Mouse (Mus musculus): ENCODE results near the gene Il9. TPM values are rescaled to one million over a fixed set of nuclear protein-coding genes. Genes with fewer than 3 reads are reported as not detected.

The Il9 gene
- polyA plus RNA-seq (2014; fragmentation: Nextera tagmentation; extraction: Ambion mirVana), result not detected in 2 replicates

GRCm38 (mm10) chr13:56482146-56482545 lies at the start of gene Il9:
Il9 (minus strand) TSS chr13:56482246.
- no peaks in the 10 kb centered on the region for H3K4me1 ChIP-seq (ENCODE audit: control insufficient read depth, insufficient read depth, low read length)
- 90% methylated on average over 3 of the region's 3 CpGs for WGBS
- no peaks in the 10 kb centered on the region for H3K9me3 ChIP-seq (ENCODE audit: control insufficient read depth, low read length)
- H3K4me2 ChIP-seq (ENCODE audit: low read depth, low read length), result no peak within 1 kb of the TSS
- no peaks in the 10 kb centered on the region for H3K36me3 ChIP-seq (ENCODE audit: control insufficient read depth, insufficient read depth, low read length)
- no peak within 1 kb of the TSS for H3K4me3 ChIP-seq (ENCODE audit: low read depth, low read length)
- ATAC-seq (ENCODE audit: low read depth), result no peak
- H3K27me3 ChIP-seq (ENCODE audit: control insufficient read depth, insufficient read depth, low read length), result no peaks in the 10 kb centered on the region
- no peak within 1 kb of the TSS for H3K27ac ChIP-seq (ENCODE audit: low read depth, low read length)
- H3K9ac ChIP-seq (replicated peaks; ENCODE audit: low read depth, low read length), result no peak within 1 kb of the TSS

- H3K36me3 ChIP-seq (ENCODE audit: control insufficient read depth, insufficient read depth, low read length), result no peaks in the 10 kb centered on the region
- ATAC-seq (ENCODE audit: low read depth), result no peak
Observed at GRCm38 (mm10) chr13:56529685-56530084, 47.6 kb upstream of the Il9 start.

GRCm38 (mm10) chr13:56529031-56529430 lies 47.0 kb upstream of the Il9 start:
- Histone ChIP-seq H3K27me3 (ENCODE audit: control insufficient read depth, insufficient read depth, low read length) (no peaks in the 10 kb centered on the region), H3K9ac (replicated peaks; ENCODE audit: low read depth, low read length) (no peak overlapping the region), H3K4me2 (ENCODE audit: low read depth, low read length) (no peak overlapping the region), H3K4me3 (ENCODE audit: low read depth, low read length) (no peak overlapping the region), H3K27ac (ENCODE audit: low read depth, low read length) (no peak overlapping the region), H3K36me3 (ENCODE audit: control insufficient read depth, insufficient read depth, low read length) (no peaks in the 10 kb centered on the region), H3K9me3 (ENCODE audit: control insufficient read depth, low read length) (no peaks in the 10 kb centered on the region), H3K4me1 (ENCODE audit: control insufficient read depth, insufficient read depth, low read length) (no peaks in the 10 kb centered on the region)
- ATAC-seq (ENCODE audit: low read depth), result no peak
- WGBS, result 90% methylated on average over 4 of the region's 4 CpGs

More at GRCm38 (mm10) chr13:56529685-56530084, 47.6 kb upstream of the Il9 start:
- Histone ChIP-seq H3K27ac (ENCODE audit: low read depth, low read length) (no peak overlapping the region), H3K27me3 (ENCODE audit: control insufficient read depth, insufficient read depth, low read length) (no peaks in the 10 kb centered on the region), H3K4me1 (ENCODE audit: control insufficient read depth, insufficient read depth, low read length) (no peaks in the 10 kb centered on the region), H3K4me2 (ENCODE audit: low read depth, low read length) (no peak overlapping the region), H3K9me3 (ENCODE audit: control insufficient read depth, low read length) (no peaks in the 10 kb centered on the region), H3K9ac (replicated peaks; ENCODE audit: low read depth, low read length) (no peak overlapping the region), H3K4me3 (ENCODE audit: low read depth, low read length) (no peak overlapping the region)
- WGBS, result 60% methylated on average over 8 of the region's 8 CpGs

GRCm38 (mm10) chr13:56528281-56528680 lies 46.2 kb upstream of the Il9 start:
- Histone ChIP-seq H3K4me2 (ENCODE audit: low read depth, low read length) (no peak overlapping the region), H3K27ac (ENCODE audit: low read depth, low read length) (no peak overlapping the region), H3K9ac (replicated peaks; ENCODE audit: low read depth, low read length) (no peak overlapping the region), H3K9me3 (ENCODE audit: control insufficient read depth, low read length) (no peaks in the 10 kb centered on the region), H3K36me3 (ENCODE audit: control insufficient read depth, insufficient read depth, low read length) (no peaks in the 10 kb centered on the region), H3K4me1 (ENCODE audit: control insufficient read depth, insufficient read depth, low read length) (no peaks in the 10 kb centered on the region), H3K27me3 (ENCODE audit: control insufficient read depth, insufficient read depth, low read length) (no peaks in the 10 kb centered on the region), H3K4me3 (ENCODE audit: low read depth, low read length) (no peak overlapping the region)
- WGBS, result 88% methylated on average over 11 of the region's 11 CpGs
- ATAC-seq (ENCODE audit: low read depth), result no peak

- Histone ChIP-seq H3K36me3 (ENCODE audit: control insufficient read depth, insufficient read depth, low read length) (no peaks in the 10 kb centered on the region), H3K9me3 (ENCODE audit: control insufficient read depth, low read length) (no peaks in the 10 kb centered on the region), H3K4me2 (ENCODE audit: low read depth, low read length) (no peak overlapping the region), H3K4me3 (ENCODE audit: low read depth, low read length) (no peak overlapping the region), H3K4me1 (ENCODE audit: control insufficient read depth, insufficient read depth, low read length) (no peaks in the 10 kb centered on the region), H3K9ac (replicated peaks; ENCODE audit: low read depth, low read length) (no peak overlapping the region), H3K27ac (ENCODE audit: low read depth, low read length) (no peak overlapping the region), H3K27me3 (ENCODE audit: control insufficient read depth, insufficient read depth, low read length) (no peaks in the 10 kb centered on the region)
- 97% methylated on average over 7 of the region's 7 CpGs for WGBS
- ATAC-seq (ENCODE audit: low read depth), result no peak
Observed at GRCm38 (mm10) chr13:56527846-56528245, 45.8 kb upstream of the Il9 start.

- no peak overlapping the region for H3K9ac ChIP-seq (replicated peaks; ENCODE audit: low read depth, low read length)
- WGBS, result 88% methylated on average over 12 of the region's 12 CpGs
- no peak overlapping the region for H3K4me2 ChIP-seq (ENCODE audit: low read depth, low read length)
- H3K27me3 ChIP-seq (ENCODE audit: control insufficient read depth, insufficient read depth, low read length), result no peaks in the 10 kb centered on the region
- H3K4me3 ChIP-seq (ENCODE audit: low read depth, low read length), result no peak overlapping the region
- no peaks in the 10 kb centered on the region for H3K9me3 ChIP-seq (ENCODE audit: control insufficient read depth, low read length)
- no peaks in the 10 kb centered on the region for H3K4me1 ChIP-seq (ENCODE audit: control insufficient read depth, insufficient read depth, low read length)
- ATAC-seq (ENCODE audit: low read depth), result no peak
- H3K27ac ChIP-seq (ENCODE audit: low read depth, low read length), result no peak overlapping the region
- no peaks in the 10 kb centered on the region for H3K36me3 ChIP-seq (ENCODE audit: control insufficient read depth, insufficient read depth, low read length)
Observed at GRCm38 (mm10) chr13:56526871-56527270, 44.8 kb upstream of the Il9 start.

- Histone ChIP-seq H3K9ac (replicated peaks; ENCODE audit: low read depth, low read length) (peak overlapping the region; percentile 72), H3K4me3 (ENCODE audit: low read depth, low read length) (peak overlapping the region; percentile 65), H3K27me3 (ENCODE audit: control insufficient read depth, insufficient read depth, low read length) (no peaks in the 10 kb centered on the region), H3K4me2 (ENCODE audit: low read depth, low read length) (peak overlapping the region; percentile 90), H3K9me3 (ENCODE audit: control insufficient read depth, low read length) (no peaks in the 10 kb centered on the region), H3K27ac (ENCODE audit: low read depth, low read length) (no peak overlapping the region), H3K36me3 (ENCODE audit: control insufficient read depth, insufficient read depth, low read length) (no peaks in the 10 kb centered on the region), H3K4me1 (ENCODE audit: control insufficient read depth, insufficient read depth, low read length) (no peaks in the 10 kb centered on the region)
- WGBS, result 8% methylated on average over 8 of the region's 8 CpGs
- ATAC-seq (ENCODE audit: low read depth), result peak; percentile 29; the same call in 1 of the 2 replicates
Observed at GRCm38 (mm10) chr13:56522821-56523167, 40.7 kb upstream of the Il9 start.

- Histone ChIP-seq H3K27me3 (ENCODE audit: control insufficient read depth, insufficient read depth, low read length) (no peaks in the 10 kb centered on the region), H3K4me3 (ENCODE audit: low read depth, low read length) (peak within 1 kb of the TSS; percentile 65), H3K27ac (ENCODE audit: low read depth, low read length) (no peak within 1 kb of the TSS), H3K36me3 (ENCODE audit: control insufficient read depth, insufficient read depth, low read length) (no peaks in the 10 kb centered on the region), H3K9me3 (ENCODE audit: control insufficient read depth, low read length) (no peaks in the 10 kb centered on the region), H3K9ac (replicated peaks; ENCODE audit: low read depth, low read length) (peak within 1 kb of the TSS; percentile 72), H3K4me2 (ENCODE audit: low read depth, low read length) (peak within 1 kb of the TSS; percentile 90), H3K4me1 (ENCODE audit: control insufficient read depth, insufficient read depth, low read length) (no peaks in the 10 kb centered on the region)
- peak; percentile 99 for ATAC-seq (ENCODE audit: low read depth)
- under 1% methylated on average over 56 of the region's 56 CpGs for WGBS
Observed at GRCm38 (mm10) chr13:56522081-56522820, 40.2 kb upstream of the Il9 start, which contains the start of gene Fbxl21. Fbxl21 (plus strand) TSS chr13:56522472.

GRCm38 (mm10) chr13:56516816-56517215 lies 34.8 kb upstream of the Il9 start:
- 55% methylated on average over 7 of the region's 7 CpGs for WGBS
- H3K4me2 ChIP-seq (ENCODE audit: low read depth, low read length), result no peak overlapping the region
- no peak overlapping the region for H3K4me3 ChIP-seq (ENCODE audit: low read depth, low read length)
- no peaks in the 10 kb centered on the region for H3K36me3 ChIP-seq (ENCODE audit: control insufficient read depth, insufficient read depth, low read length)
- no peaks in the 10 kb centered on the region for H3K27me3 ChIP-seq (ENCODE audit: control insufficient read depth, insufficient read depth, low read length)
- no peak overlapping the region for H3K9ac ChIP-seq (replicated peaks; ENCODE audit: low read depth, low read length)
- no peak for ATAC-seq (ENCODE audit: low read depth)
- no peaks in the 10 kb centered on the region for H3K4me1 ChIP-seq (ENCODE audit: control insufficient read depth, insufficient read depth, low read length)
- no peaks in the 10 kb centered on the region for H3K9me3 ChIP-seq (ENCODE audit: control insufficient read depth, low read length)
- no peak overlapping the region for H3K27ac ChIP-seq (ENCODE audit: low read depth, low read length)

All from neural tube, embryonic 14.5 days (tissue).